Mouse (Mus musculus) olfactory bulb, adult 2 months (tissue): ENCODE results near the gene Amigo3.

ENCODE experiments used
- CTCF ChIP-seq: fragments of 200-500 bp; IDR thresholded peaks from 2 replicates; pipeline ENCODE4 v1.5.1; 2012; ENCODE audit warnings: low read depth, mild to moderate bottlenecking, low read length, moderate library complexity; ENCODE audit not compliant: insufficient read depth
- POLR2A ChIP-seq: fragments of 200-500 bp; IDR thresholded peaks from 2 replicates; pipeline ENCODE4 v1.6.1; 2012; ENCODE audit warnings: mild to moderate bottlenecking, low read depth, low read length, moderate library complexity; ENCODE audit not compliant: insufficient read depth

DNA sequence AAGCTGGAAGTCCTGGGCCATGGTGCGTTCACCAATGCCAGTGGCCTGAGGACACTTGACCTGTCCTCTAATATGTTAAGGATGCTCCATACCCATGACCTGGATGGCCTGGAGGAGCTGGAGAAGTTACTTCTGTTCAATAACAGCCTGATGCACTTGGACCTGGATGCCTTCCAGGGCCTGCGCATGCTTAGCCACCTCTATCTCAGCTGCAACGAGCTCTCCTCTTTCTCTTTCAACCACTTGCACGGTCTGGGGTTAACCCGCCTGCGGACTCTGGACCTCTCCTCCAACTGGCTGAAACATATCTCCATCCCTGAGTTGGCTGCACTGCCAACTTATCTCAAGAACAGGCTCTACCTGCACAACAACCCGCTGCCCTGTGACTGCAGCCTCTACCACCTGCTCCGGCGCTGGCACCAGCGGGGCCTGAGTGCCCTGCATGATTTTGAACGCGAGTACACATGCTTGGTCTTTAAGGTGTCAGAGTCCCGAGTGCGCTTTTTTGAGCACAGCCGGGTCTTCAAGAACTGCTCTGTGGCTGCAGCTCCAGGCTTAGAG lies 786 bp downstream of the Amigo3 start:
- TF ChIP-seq CTCF = no peak
- TF ChIP-seq POLR2A = no peak
